Mouse (Mus musculus) G1E (cell line): ENCODE results near the gene Gpsm3.

ENCODE experiments used
- CTCF ChIP-seq: IDR thresholded peaks from 2 replicates; pipeline ENCODE4 v1.5.1; 2012; ENCODE audit warnings: low read depth, low read length, inconsistent platforms, mixed read lengths
- GATA1 ChIP-seq: IDR thresholded peaks from 2 replicates; pipeline ENCODE4 v1.6.1; 2012; ENCODE audit warnings: borderline replicate concordance, low read length, inconsistent platforms, mixed read lengths

DNA sequence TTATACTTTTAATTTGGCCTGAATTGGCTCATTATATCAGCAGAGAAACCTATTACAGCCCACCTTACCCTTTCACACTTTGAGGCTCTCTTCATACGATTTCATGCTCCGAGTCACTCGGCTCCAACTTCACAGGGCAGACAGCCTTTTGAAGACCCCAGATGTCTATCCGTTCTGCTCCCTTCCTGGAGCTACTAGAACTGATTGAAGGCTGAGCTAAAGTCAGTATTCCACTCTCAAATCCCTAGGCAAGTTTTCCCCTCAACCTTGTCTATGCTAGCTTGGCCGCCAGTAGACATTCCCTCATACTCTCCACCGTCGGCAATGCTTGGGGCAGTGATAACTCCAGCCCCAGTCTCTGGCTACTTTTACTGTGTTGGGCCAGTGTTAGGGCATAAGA is 400 bp upstream of the Gpsm3 start:
- TF ChIP-seq CTCF (no peak), GATA1 (no peak)
